In the genomic region with DNA sequence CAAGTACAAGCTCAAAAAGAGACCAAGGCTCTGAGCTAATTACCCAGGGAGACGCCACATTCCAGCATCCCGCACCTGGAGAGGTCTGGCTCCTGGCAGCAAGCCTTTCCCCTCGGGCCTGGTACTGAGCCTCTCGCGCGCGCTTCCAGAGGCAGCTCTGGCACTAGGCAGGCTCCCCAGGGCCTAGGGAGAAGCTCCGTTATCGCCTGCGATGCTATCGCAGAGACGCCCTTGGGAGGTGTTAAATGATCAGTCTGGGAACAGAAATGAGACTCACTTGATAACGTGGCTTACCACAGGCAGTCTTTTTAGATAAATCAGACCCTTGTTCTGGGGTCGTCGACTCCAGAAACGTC, we compare ENCODE assay signal across 8 mouse cellular contexts.
DNase-seq lines count a peak whose midpoint lies in the region; ATAC-seq and TF ChIP-seq lines count a peak whose summit lies in the region.

No protein-coding gene starts in this region.

- TF ChIP-seq CTCF in ES-Bruce4 (IDR thresholded peaks at IDR 0.05; ENCODE audit: low read depth, low read length): no peak

- peaks cover 34% of the 10 kb centered on the region for H3K4me1 ChIP-seq in heart, embryonic 10.5 days
- H3K4me1 ChIP-seq in ES-Bruce4 (ENCODE audit: control insufficient read depth, insufficient read depth, low read length): no peaks in the 10 kb centered on the region

- under 1% methylated on average over 16 of the region's 16 CpGs for WGBS in heart, embryonic 10.5 days

- DNase-seq in heart, embryonic 10.5 days (ENCODE audit: low spot score): no peak
- DNase-seq in heart, adult 11 months: no peak
- no peak for DNase-seq in retina, embryonic 14.5 days (ENCODE audit: low spot score)
- DNase-seq in right cerebral cortex, postnatal 14 days: no peak
- no peak for DNase-seq in kidney, postnatal 4 days

- no peaks in the 10 kb centered on the region for H3K27me3 ChIP-seq in heart, embryonic 10.5 days (ENCODE audit: insufficient read depth, poor library complexity, severe bottlenecking)
- H3K27me3 ChIP-seq in ES-Bruce4 (ENCODE audit: control insufficient read depth, insufficient read depth, low read length, poor library complexity, severe bottlenecking): no peaks in the 10 kb centered on the region

- no peak for TF ChIP-seq POLR2A in ES-Bruce4 (IDR thresholded peaks at IDR 0.05; ENCODE audit: insufficient read depth, low read length)

- ATAC-seq in granulocyte monocyte progenitor cell, adult 5-6 weeks (replicated peaks; ENCODE audit: poor library complexity, severe bottlenecking): peak; percentile 10
- ATAC-seq in megakaryocyte, adult 5-6 weeks (ENCODE audit: poor library complexity, severe bottlenecking): peak; percentile 13; the same call in 1 of the 2 replicates

- H3K27ac ChIP-seq in heart, embryonic 10.5 days: peak overlapping the region; percentile 98
- H3K27ac ChIP-seq in ES-Bruce4 (ENCODE audit: insufficient read depth, low read length): 0 out of 2 replicates have a peak overlapping the region, but pooled peaks have one; percentile 33

- TF ChIP-seq EP300 in ES-Bruce4 (IDR thresholded peaks at IDR 0.05; ENCODE audit: insufficient read depth, low read depth, low read length): no peak

- H3K9ac ChIP-seq in ES-Bruce4 (ENCODE audit: low read depth, poor library complexity, severe bottlenecking): peak overlapping the region; percentile 63

- no peaks in the 10 kb centered on the region for H3K9me3 ChIP-seq in heart, embryonic 10.5 days
- no peaks in the 10 kb centered on the region for H3K9me3 ChIP-seq in ES-Bruce4 (replicated peaks; ENCODE audit: control insufficient read depth, insufficient read depth, low read length, poor library complexity, severe bottlenecking)

- H3K4me3 ChIP-seq in heart, embryonic 10.5 days: peak overlapping the region; percentile 96
- H3K4me3 ChIP-seq in ES-Bruce4 (ENCODE audit: low read depth, low read length): peak overlapping the region; percentile 78

- no peaks in the 10 kb centered on the region for H3K36me3 ChIP-seq in heart, embryonic 10.5 days
- no peaks in the 10 kb centered on the region for H3K36me3 ChIP-seq in ES-Bruce4 (ENCODE audit: control insufficient read depth, insufficient read depth, low read length, poor library complexity, severe bottlenecking)
